Mouse (Mus musculus) T-helper 2 cell (primary cell): ENCODE measurements around the gene Ostf1.

ENCODE experiments used
- in situ Hi-C: fragments of 300-600 bp; cut with MboI, MseI; formaldehyde crosslinking; loops from one replicate; pipeline ENCODE4 v1.15.1; 2025; ENCODE audit warnings: high pct_unique_total_duplicates

Ostf1 gene

GRCm38 (mm10) chr19:18573907-18574306 is 57.7 kb downstream of the Ostf1 start:
- in situ Hi-C loops, result loop anchor here (25.0 kb wide), 1 partner anchor 1462 kb away; no protein-coding TSS in a partner anchor

GRCm38 (mm10) chr19:18573443-18573842 is 58.2 kb downstream of the Ostf1 start:
- in situ Hi-C loops, result loop anchor here (25.0 kb wide), 1 partner anchor 1461 kb away; no protein-coding TSS in a partner anchor

GRCm38 (mm10) chr19:18569496-18569895 is 62.1 kb downstream of the Ostf1 start:
- in situ Hi-C loops, result loop anchor here (25.0 kb wide), 1 partner anchor 1457 kb away; no protein-coding TSS in a partner anchor

GRCm38 (mm10) chr19:18568828-18569430 is 62.7 kb downstream of the Ostf1 start:
- in situ Hi-C loops, result loop anchor here (25.0 kb wide), 1 partner anchor 1457 kb away; no protein-coding TSS in a partner anchor

GRCm38 (mm10) chr19:18567936-18568827 is 63.4 kb downstream of the Ostf1 start:
- in situ Hi-C loops, result loop anchor here (25.0 kb wide), 1 partner anchor 1456 kb away; no protein-coding TSS in a partner anchor

GRCm38 (mm10) chr19:18567501-18567900 is 64.1 kb downstream of the Ostf1 start:
- in situ Hi-C loops, result loop anchor here (25.0 kb wide), 1 partner anchor 1455 kb away; no protein-coding TSS in a partner anchor

GRCm38 (mm10) chr19:18557708-18558107 is 73.9 kb downstream of the Ostf1 start:
- in situ Hi-C loops, result loop anchor here (25.0 kb wide), 1 partner anchor 1445 kb away; no protein-coding TSS in a partner anchor

- in situ Hi-C loops, result loop anchor here (25.0 kb wide), 1 partner anchor 1443 kb away; no protein-coding TSS in a partner anchor
These were observed 76.0 kb downstream of the Ostf1 start for GRCm38 (mm10) chr19:18555645-18556044.

GRCm38 (mm10) chr19:18548668-18549067 is 83.0 kb downstream of the Ostf1 start:
- in situ Hi-C loops, result loop anchor here (25.0 kb wide), 1 partner anchor 1111 kb away; no protein-coding TSS in a partner anchor
